Mouse (Mus musculus) G1E (cell line): ENCODE results near the gene Ggcx.

Experiments used
- CTCF ChIP-seq: IDR thresholded peaks from 2 replicates; pipeline ENCODE4 v1.5.1; 2012; ENCODE audit warnings: low read depth, low read length, inconsistent platforms, mixed read lengths
- GATA1 ChIP-seq: IDR thresholded peaks from 2 replicates; pipeline ENCODE4 v1.6.1; 2012; ENCODE audit warnings: borderline replicate concordance, low read length, inconsistent platforms, mixed read lengths

DNA sequence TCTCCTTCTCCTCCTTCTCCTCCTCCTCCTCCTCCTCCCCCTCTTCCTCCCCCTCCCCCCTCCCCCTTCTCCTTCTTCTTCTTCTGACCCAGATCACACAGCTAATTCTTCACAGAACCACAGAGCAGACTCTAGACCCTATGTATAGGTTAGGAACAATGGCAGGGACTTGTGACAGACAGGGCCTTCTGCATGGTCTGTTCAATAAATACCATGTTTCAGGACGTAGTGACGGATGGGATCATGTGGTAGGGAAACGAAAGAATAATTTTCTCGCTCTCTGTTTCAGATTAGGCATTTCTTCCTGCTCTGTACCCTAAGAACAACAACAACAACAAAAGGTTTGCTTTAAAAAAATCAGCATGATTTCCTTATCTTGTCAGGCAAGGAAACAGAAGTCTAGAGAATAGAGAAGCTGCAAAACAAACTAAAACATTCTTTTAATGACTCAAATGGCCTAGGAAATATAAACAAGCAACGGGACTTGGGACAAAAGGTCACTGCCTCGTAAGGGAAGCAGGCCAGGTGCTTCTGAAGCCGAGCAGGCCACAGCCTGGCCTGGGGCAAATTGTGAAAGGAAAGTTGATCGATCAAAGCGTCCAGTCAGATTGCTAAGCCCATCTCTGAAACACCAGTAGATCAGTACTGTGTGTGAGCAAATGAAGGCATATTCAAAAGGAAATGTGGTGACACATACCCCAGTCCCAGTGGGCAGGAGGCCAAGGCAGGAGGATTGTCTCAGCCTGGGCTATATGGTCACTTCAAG is 46.1 kb downstream of the Ggcx start:
- no peak for TF ChIP-seq CTCF
- TF ChIP-seq GATA1, result no peak
